Mouse (Mus musculus) embryonic facial prominence, embryonic 15.5 days (tissue): Measurements from ENCODE around the gene Armt1. TPM values are rescaled to one million over a fixed set of nuclear protein-coding genes. Genes with fewer than 3 reads are reported as not detected.

Experiments
- ATAC-seq: fragments of 200-750 bp; cut with Nextera tagmentation; 2 replicates; pipeline ENCODE4 v1.8.0; 2017; ENCODE audit warnings: low read depth, moderate TSS enrichment; ENCODE audit not compliant: insufficient number of reproducible peaks, low FRiP score, low TSS enrichment
- H3K27ac ChIP-seq: fragments of 300-500 bp; sonication (generic); replicated peaks from 2 replicates; pipeline ENCODE4 v1.5.1; 2015; ENCODE audit warnings: mild to moderate bottlenecking, inconsistent platforms
- H3K27me3 ChIP-seq: fragments of 300-500 bp; sonication (generic); 2 replicates; pipeline ENCODE4 v1.6.1; 2015; ENCODE audit warnings: inconsistent platforms
- H3K36me3 ChIP-seq: fragments of 300-500 bp; sonication (generic); 2 replicates; pipeline ENCODE4 v1.6.1; 2015; ENCODE audit warnings: mild to moderate bottlenecking, inconsistent platforms
- H3K4me1 ChIP-seq: fragments of 300-500 bp; sonication (generic); 2 replicates; pipeline ENCODE4 v1.6.1; 2015; ENCODE audit warnings: inconsistent platforms
- H3K4me2 ChIP-seq: fragments of 300-500 bp; sonication (generic); replicated peaks from 2 replicates; pipeline ENCODE4 v1.6.1; 2015; ENCODE audit warnings: mild to moderate bottlenecking, inconsistent platforms
- H3K4me3 ChIP-seq: fragments of 300-500 bp; sonication (generic); replicated peaks from 2 replicates; pipeline ENCODE4 v1.5.1; 2015; ENCODE audit warnings: mild to moderate bottlenecking, inconsistent platforms
- H3K9ac ChIP-seq: fragments of 300-500 bp; sonication (generic); 2 replicates; pipeline ENCODE4 v1.6.1; 2015; ENCODE audit warnings: inconsistent platforms
- H3K9me3 ChIP-seq: fragments of 300-500 bp; sonication (generic); replicated peaks from 2 replicates; pipeline ENCODE4 v1.6.1; 2016; ENCODE audit warnings: inconsistent platforms
- WGBS: fragments of 180-500 bp; shearing (Covaris S2); methylation state at CpG from one replicate; pipeline ENCODE4 v1.1.7; 2015; 5-methylcytosine and 5-hydroxymethylcytosine counted together
- polyA plus RNA-seq: library from polyadenylated mRNA; unstranded; fragments of >200 nt; fragmentation: Nextera tagmentation; extraction: Ambion mirVana; gene quantifications from 2 replicates; pipeline ENCODE4 v1.2.1, GENCODE M21; 2015

Gene Armt1
- polyA plus RNA-seq, 1 experiment from 2014 or later = 17.8 TPM

GRCm38 (mm10) chr10:4435416-4435815, 3.1 kb downstream of the Armt1 start:
- no peaks in the 10 kb centered on the region for H3K9me3 ChIP-seq
- no peak overlapping the region for H3K4me2 ChIP-seq
- H3K4me3 ChIP-seq = no peak overlapping the region
- no peak overlapping the region for H3K9ac ChIP-seq
- no peak overlapping the region for H3K27ac ChIP-seq
- WGBS = 79% methylated on average over 3 of the region's 3 CpGs
- H3K27me3 ChIP-seq = no peaks in the 10 kb centered on the region
- H3K4me1 ChIP-seq = peaks cover 17% of the 10 kb centered on the region
- no peak for ATAC-seq
- H3K36me3 ChIP-seq = peaks cover 33% of the 10 kb centered on the region

- Histone ChIP-seq H3K27me3 (no peaks in the 10 kb centered on the region), H3K4me2 (no peak overlapping the region), H3K27ac (no peak overlapping the region), H3K4me1 (no peaks in the 10 kb centered on the region), H3K4me3 (no peak overlapping the region), H3K9me3 (no peaks in the 10 kb centered on the region), H3K36me3 (peaks cover 27% of the 10 kb centered on the region), H3K9ac (no peak overlapping the region)
- no peak for ATAC-seq
- WGBS = 75% methylated on average over 4 of the region's 4 CpGs
These were observed 24.1 kb downstream of the Armt1 start for GRCm38 (mm10) chr10:4456409-4456808.

- Histone ChIP-seq H3K4me2 (no peak overlapping the region), H3K4me1 (no peaks in the 10 kb centered on the region), H3K4me3 (no peak overlapping the region), H3K9ac (no peak overlapping the region), H3K27me3 (no peaks in the 10 kb centered on the region), H3K36me3 (peaks cover 7% of the 10 kb centered on the region), H3K27ac (no peak overlapping the region), H3K9me3 (no peaks in the 10 kb centered on the region)
- no peak for ATAC-seq
- WGBS = 93% methylated on average over 2 of the region's 2 CpGs
These were observed 27.9 kb downstream of the Armt1 start for GRCm38 (mm10) chr10:4460201-4460600.

- Histone ChIP-seq H3K4me2 (no peak overlapping the region), H3K27ac (no peak overlapping the region), H3K4me1 (no peaks in the 10 kb centered on the region), H3K4me3 (no peak overlapping the region), H3K9me3 (no peaks in the 10 kb centered on the region), H3K27me3 (no peaks in the 10 kb centered on the region), H3K9ac (no peak overlapping the region), H3K36me3 (no peaks in the 10 kb centered on the region)
- WGBS = 64% methylated on average over 7 of the region's 7 CpGs
- no peak for ATAC-seq
These were observed 33.5 kb downstream of the Armt1 start for GRCm38 (mm10) chr10:4465799-4466198.

- Histone ChIP-seq H3K4me1 (no peaks in the 10 kb centered on the region), H3K4me3 (no peak overlapping the region), H3K4me2 (no peak overlapping the region), H3K36me3 (no peaks in the 10 kb centered on the region), H3K9ac (no peak overlapping the region), H3K27ac (no peak overlapping the region), H3K9me3 (no peaks in the 10 kb centered on the region), H3K27me3 (no peaks in the 10 kb centered on the region)
- ATAC-seq = no peak
- WGBS = 76% methylated on average over 3 of the region's 3 CpGs
These were observed 37.1 kb downstream of the Armt1 start for GRCm38 (mm10) chr10:4469406-4469805.

GRCm38 (mm10) chr10:4473591-4473993, 41.3 kb downstream of the Armt1 start:
- Histone ChIP-seq H3K36me3 (no peaks in the 10 kb centered on the region), H3K27me3 (no peaks in the 10 kb centered on the region), H3K4me2 (no peak overlapping the region), H3K4me1 (no peaks in the 10 kb centered on the region), H3K9ac (no peak overlapping the region), H3K9me3 (no peaks in the 10 kb centered on the region), H3K27ac (no peak overlapping the region), H3K4me3 (no peak overlapping the region)
- ATAC-seq = no peak
- WGBS = 61% methylated on average over 11 of the region's 11 CpGs

- no peak overlapping the region for H3K4me3 ChIP-seq
- no peak overlapping the region for H3K27ac ChIP-seq
- no peak overlapping the region for H3K9ac ChIP-seq
- WGBS = 69% methylated on average over 3 of the region's 3 CpGs
- no peaks in the 10 kb centered on the region for H3K4me1 ChIP-seq
- no peaks in the 10 kb centered on the region for H3K9me3 ChIP-seq
- no peaks in the 10 kb centered on the region for H3K36me3 ChIP-seq
- H3K4me2 ChIP-seq = no peak overlapping the region
- no peaks in the 10 kb centered on the region for H3K27me3 ChIP-seq
- ATAC-seq = no peak
These were observed 43.2 kb downstream of the Armt1 start for GRCm38 (mm10) chr10:4475431-4475830.

- WGBS = 88% methylated on average over 5 of the region's 5 CpGs
- ATAC-seq = no peak
- Histone ChIP-seq H3K9me3 (no peaks in the 10 kb centered on the region), H3K36me3 (no peaks in the 10 kb centered on the region), H3K27me3 (no peaks in the 10 kb centered on the region), H3K9ac (no peak overlapping the region), H3K4me2 (no peak overlapping the region), H3K4me1 (no peaks in the 10 kb centered on the region), H3K4me3 (no peak overlapping the region), H3K27ac (no peak overlapping the region)
These were observed 44.3 kb downstream of the Armt1 start for GRCm38 (mm10) chr10:4476604-4477003.

- no peaks in the 10 kb centered on the region for H3K9me3 ChIP-seq
- H3K27ac ChIP-seq = no peak overlapping the region
- peaks cover 3% of the 10 kb centered on the region; the same call in 1 of the 2 replicates for H3K4me1 ChIP-seq
- H3K4me2 ChIP-seq = no peak overlapping the region
- no peaks in the 10 kb centered on the region for H3K27me3 ChIP-seq
- no peaks in the 10 kb centered on the region for H3K36me3 ChIP-seq
- H3K9ac ChIP-seq = no peak overlapping the region
- no peak overlapping the region for H3K4me3 ChIP-seq
- ATAC-seq = no peak
- 74% methylated on average over 3 of the region's 3 CpGs for WGBS
These were observed 48.7 kb downstream of the Armt1 start for GRCm38 (mm10) chr10:4480929-4481328.

GRCm38 (mm10) chr10:4481695-4482094, 49.4 kb downstream of the Armt1 start:
- no peak overlapping the region for H3K4me2 ChIP-seq
- H3K27me3 ChIP-seq = no peaks in the 10 kb centered on the region
- H3K9me3 ChIP-seq = no peaks in the 10 kb centered on the region
- no peak for ATAC-seq
- no peak overlapping the region for H3K27ac ChIP-seq
- no peak overlapping the region for H3K4me3 ChIP-seq
- no peaks in the 10 kb centered on the region for H3K36me3 ChIP-seq
- WGBS = 66% methylated on average over 8 of the region's 8 CpGs
- peaks cover 3% of the 10 kb centered on the region; the same call in 1 of the 2 replicates for H3K4me1 ChIP-seq
- no peak overlapping the region for H3K9ac ChIP-seq

- Histone ChIP-seq H3K4me2 (no peak within 1 kb of the TSS), H3K4me3 (no peak within 1 kb of the TSS), H3K4me1 (peaks cover 3% of the 10 kb centered on the region; the same call in 1 of the 2 replicates), H3K9me3 (no peaks in the 10 kb centered on the region), H3K9ac (no peak within 1 kb of the TSS), H3K36me3 (no peaks in the 10 kb centered on the region), H3K27ac (no peak within 1 kb of the TSS), H3K27me3 (no peaks in the 10 kb centered on the region)
- ATAC-seq = peak; percentile 24; the same call in 1 of the 2 replicates
- WGBS = 33% methylated on average over 11 of the region's 11 CpGs
These were observed 50.1 kb downstream of the Armt1 start, which contains the start of gene Ccdc170 for GRCm38 (mm10) chr10:4482355-4482754. Gene Ccdc170, plus strand, starts transcription at chr10:4482502.

- Histone ChIP-seq H3K27ac (no peak overlapping the region), H3K4me1 (peaks cover 3% of the 10 kb centered on the region; the same call in 1 of the 2 replicates), H3K36me3 (no peaks in the 10 kb centered on the region), H3K27me3 (no peaks in the 10 kb centered on the region), H3K9me3 (no peaks in the 10 kb centered on the region), H3K4me3 (no peak overlapping the region), H3K4me2 (no peak overlapping the region), H3K9ac (no peak overlapping the region)
- no peak for ATAC-seq
- 84% methylated on average over 1 of the region's 1 CpGs for WGBS
These were observed 51.6 kb downstream of the Armt1 start for GRCm38 (mm10) chr10:4483848-4484247.
